Mouse (Mus musculus): ENCODE measurements around the gene Myoz2.

Gene Myoz2

GRCm38 (mm10) chr3:123009417-123009816, 25.4 kb downstream of the Myoz2 start:
- no peak for DNase-seq (ENCODE audit: low spot score in 2 of 2)

- no peak for DNase-seq (ENCODE audit: low spot score in 2 of 2)
Measured at GRCm38 (mm10) chr3:123007386-123007785, 27.4 kb downstream of the Myoz2 start.

DNA sequence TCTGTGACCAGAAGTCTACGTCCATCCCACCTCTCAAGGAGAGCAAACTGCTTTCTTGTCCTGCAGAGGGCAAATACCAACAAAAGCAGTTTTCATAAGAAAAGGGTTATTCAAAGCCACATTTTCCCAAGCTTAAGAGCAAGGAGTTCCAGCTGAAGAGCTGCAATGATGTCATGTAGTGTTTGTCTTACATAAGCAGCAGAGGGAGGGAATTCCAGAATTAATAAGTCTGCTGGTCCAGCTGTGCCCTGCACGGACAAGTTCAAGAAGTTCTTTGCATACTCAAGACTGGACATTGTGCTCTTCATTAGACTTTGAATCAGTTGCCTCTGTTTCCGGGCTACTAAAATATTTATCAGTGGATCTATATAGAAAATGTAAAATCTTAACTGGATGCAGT, 33.8 kb downstream of the Myoz2 start:
- DNase-seq (ENCODE audit: low spot score in 2 of 2) = no peak

GRCm38 (mm10) chr3:122998511-122998910, 36.3 kb downstream of the Myoz2 start:
- DNase-seq (ENCODE audit: low spot score in 2 of 2) = no peak

- DNase-seq (ENCODE audit: low spot score in 2 of 2) = no peak
Measured at GRCm38 (mm10) chr3:122996968-122997367, 37.8 kb downstream of the Myoz2 start.

GRCm38 (mm10) chr3:122986906-122987305, 47.9 kb downstream of the Myoz2 start:
- no peak for DNase-seq (ENCODE audit: low spot score in 2 of 2)

- DNase-seq (ENCODE audit: low spot score in 2 of 2) = no peak
Measured at GRCm38 (mm10) chr3:122986386-122986785, 48.4 kb downstream of the Myoz2 start.

GRCm38 (mm10) chr3:122985183-122985944, 49.5 kb downstream of the Myoz2 start:
- DNase-seq (ENCODE audit: low spot score in 2 of 2) = no peak

GRCm38 (mm10) chr3:122984249-122985182, 50.3 kb downstream of the Myoz2 start, which contains the start of gene Usp53:
Gene Usp53 (minus strand): TSS chr3:122984510.
- peak; percentile 92 for DNase-seq (ENCODE audit: low spot score in 2 of 2)

DNA sequence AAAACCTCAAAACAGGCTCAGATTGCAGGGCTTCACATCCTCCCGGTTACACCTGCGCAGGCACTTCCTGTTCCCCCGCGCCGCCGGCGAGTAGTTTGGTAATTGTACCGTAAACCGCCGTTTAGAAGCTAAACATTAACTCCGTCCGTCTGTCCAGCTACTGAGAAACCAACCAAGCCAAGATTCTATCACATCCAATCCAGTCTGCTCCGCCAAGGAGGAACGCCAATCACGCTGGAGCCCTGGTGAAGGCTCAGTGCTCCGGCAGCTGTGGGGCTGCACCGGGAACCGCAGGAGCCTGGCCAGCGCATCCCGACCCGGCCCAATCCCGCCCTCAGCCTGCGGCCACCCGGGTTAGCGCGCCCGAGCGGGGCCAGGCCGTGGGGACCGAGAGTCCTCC, 51.0 kb downstream of the Myoz2 start:
- peak in 1 of 2 experiments; percentile 39 for DNase-seq (ENCODE audit: low spot score in 2 of 2)

GRCm38 (mm10) chr3:122975964-122976363, 58.9 kb downstream of the Myoz2 start:
- no peak for DNase-seq (ENCODE audit: low spot score in 2 of 2)

- peak; percentile 7 to 27 for DNase-seq (ENCODE audit: low spot score in 2 of 2)
Measured at GRCm38 (mm10) chr3:122975363-122975762, 59.5 kb downstream of the Myoz2 start.

- DNase-seq (ENCODE audit: low spot score in 2 of 2) = no peak
Measured at GRCm38 (mm10) chr3:122974833-122975232, 60.0 kb downstream of the Myoz2 start.

- DNase-seq (ENCODE audit: low spot score in 2 of 2) = no peak
Measured at GRCm38 (mm10) chr3:122972126-122972822, 62.5 kb downstream of the Myoz2 start.

DNA sequence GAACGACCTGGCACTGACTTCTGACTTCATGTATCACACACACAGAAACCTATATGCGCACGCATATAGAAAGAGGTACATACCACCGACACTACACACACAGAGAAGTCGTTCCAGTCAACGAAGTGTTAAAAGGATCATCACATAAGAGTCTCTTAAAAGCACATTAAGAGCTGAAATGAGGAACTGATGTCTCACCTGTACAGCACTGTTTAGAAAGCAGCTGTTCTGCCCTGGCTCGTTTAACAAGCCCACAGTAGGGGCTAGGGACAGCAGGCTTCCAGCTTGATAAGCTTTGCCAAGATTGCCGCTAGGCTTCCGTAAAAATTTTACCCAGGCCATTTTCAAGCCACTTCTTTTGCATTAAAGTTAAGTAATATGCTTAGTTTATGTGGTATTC, 66.4 kb downstream of the Myoz2 start:
- no peak for DNase-seq (ENCODE audit: low spot score in 2 of 2)

- DNase-seq (ENCODE audit: low spot score in 2 of 2) = no peak
Measured at GRCm38 (mm10) chr3:122964301-122964700, 70.5 kb downstream of the Myoz2 start.
